Mouse (Mus musculus): ENCODE measurements around the gene Mief2. TPM values are rescaled to one million over a fixed set of nuclear protein-coding genes. Genes with fewer than 3 reads are reported as not detected.

Gene Mief2
- polyA plus RNA-seq, 1 experiment from 2014 or later = 9.9 TPM

DNA sequence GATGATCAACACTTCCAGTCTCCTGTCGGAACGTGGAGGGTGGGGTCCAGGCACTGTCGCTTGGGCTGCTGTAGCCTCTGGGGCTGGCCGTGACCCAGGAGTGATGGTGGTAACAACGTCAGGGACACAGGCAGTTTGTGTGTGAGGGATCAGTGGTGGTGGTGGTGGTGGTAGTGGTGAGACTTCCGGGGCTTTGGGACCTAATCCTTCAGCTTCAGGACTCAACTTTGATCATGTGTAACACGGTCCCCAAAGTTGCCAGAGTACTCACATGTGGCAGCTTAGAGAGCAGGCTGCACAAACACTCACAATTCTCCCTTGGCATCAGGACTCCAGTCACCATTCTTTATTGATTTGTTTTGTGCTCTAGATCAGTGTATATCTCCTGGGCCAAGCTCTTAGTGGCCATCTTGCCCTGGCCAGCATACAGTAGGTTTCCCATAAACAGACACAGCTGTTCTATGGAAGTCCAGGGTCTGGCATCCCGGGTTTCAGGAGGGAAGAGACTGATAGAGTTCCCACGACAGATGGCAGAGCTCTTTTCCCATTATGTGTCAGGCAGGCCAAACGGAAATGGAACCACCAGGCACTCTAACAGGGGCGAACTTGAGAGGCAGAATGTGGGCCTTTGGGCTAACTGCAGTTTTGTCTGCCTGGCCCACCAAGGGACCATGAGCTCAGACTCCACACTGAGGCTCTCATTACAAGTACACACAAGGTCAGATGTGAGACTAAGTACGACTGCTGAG lies 632 bp upstream of the Mief2 start:
- 5% methylated on average over 12 of the region's 12 CpGs for WGBS
- Histone ChIP-seq H3K27ac (peak overlapping the region; percentile 88), H3K9ac (peak overlapping the region; percentile 84; the same call in 1 of the 2 replicates), H3K9me3 (no peaks in the 10 kb centered on the region), H3K36me3 (peaks cover 25% of the 10 kb centered on the region), H3K27me3 (replicated peaks) (no peaks in the 10 kb centered on the region), H3K4me3 (replicated peaks) (peak overlapping the region; percentile 84), H3K4me1 (peaks cover 28% of the 10 kb centered on the region), H3K4me2 (peak overlapping the region; percentile 82)
- ATAC-seq (ENCODE audit: insufficient read depth, low FRiP score, low read depth) = no peak

DNA sequence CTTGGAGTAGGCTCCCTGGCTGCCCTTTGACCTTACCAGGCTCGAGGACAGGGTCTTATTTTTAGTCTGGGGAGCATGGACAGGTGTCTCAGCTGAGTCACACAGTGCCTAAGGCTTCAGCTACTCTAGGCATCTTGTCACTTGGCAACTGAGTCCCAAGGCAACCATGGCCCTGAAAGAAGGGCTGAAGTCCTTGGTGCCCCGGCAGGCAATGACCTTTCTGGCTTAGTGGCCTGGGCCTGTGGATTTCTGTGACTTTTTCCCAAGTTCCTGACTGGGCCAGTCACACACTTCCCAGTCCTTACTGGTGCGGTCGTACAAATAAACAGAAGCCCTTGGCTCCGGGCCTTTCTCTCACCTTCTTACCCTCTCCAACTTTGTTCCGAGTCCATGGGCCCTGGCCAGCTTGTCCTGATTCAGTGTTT lies 1.0 kb downstream of the Mief2 start:
- 61% methylated on average over 6 of the region's 6 CpGs for WGBS
- no peaks in the 10 kb centered on the region for H3K9me3 ChIP-seq
- H3K4me1 ChIP-seq = peaks cover 28% of the 10 kb centered on the region
- no peak overlapping the region for H3K27ac ChIP-seq
- no peak for ATAC-seq (ENCODE audit: insufficient read depth, low FRiP score, low read depth)
- H3K27me3 ChIP-seq (replicated peaks) = no peaks in the 10 kb centered on the region
- H3K4me3 ChIP-seq (replicated peaks) = peak overlapping the region; percentile 84; the same call in 1 of the 2 replicates
- H3K4me2 ChIP-seq = peak overlapping the region; percentile 82
- H3K9ac ChIP-seq = no peak overlapping the region
- H3K36me3 ChIP-seq = peaks cover 19% of the 10 kb centered on the region

DNA sequence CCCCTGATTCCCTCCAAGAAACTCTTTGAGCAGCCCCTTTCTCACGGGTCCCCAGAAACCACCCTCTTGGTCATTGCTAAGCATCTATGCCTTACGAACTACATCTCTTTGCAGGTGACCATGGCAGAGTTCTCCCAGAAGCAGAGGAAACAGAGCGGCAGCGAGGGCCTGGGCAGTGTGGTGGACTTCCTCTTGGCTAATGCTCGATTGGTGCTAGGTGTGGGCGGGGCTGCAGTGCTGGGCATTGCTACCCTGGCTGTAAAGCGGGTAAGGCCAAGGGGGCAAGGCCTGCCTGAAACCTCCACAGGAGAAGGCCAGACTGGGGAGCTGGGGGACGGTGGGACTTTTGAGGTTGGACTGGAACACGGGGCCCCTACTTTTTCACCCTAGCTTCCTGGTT lies 2.0 kb downstream of the Mief2 start:
- no peak overlapping the region for H3K4me2 ChIP-seq
- H3K4me3 ChIP-seq (replicated peaks) = no peak overlapping the region
- no peaks in the 10 kb centered on the region for H3K27me3 ChIP-seq (replicated peaks)
- WGBS = 87% methylated on average over 9 of the region's 9 CpGs
- H3K9me3 ChIP-seq = no peaks in the 10 kb centered on the region
- no peak for ATAC-seq (ENCODE audit: insufficient read depth, low FRiP score, low read depth)
- peaks cover 12% of the 10 kb centered on the region for H3K36me3 ChIP-seq
- H3K4me1 ChIP-seq = peaks cover 28% of the 10 kb centered on the region
- no peak overlapping the region for H3K27ac ChIP-seq
- no peak overlapping the region for H3K9ac ChIP-seq

DNA sequence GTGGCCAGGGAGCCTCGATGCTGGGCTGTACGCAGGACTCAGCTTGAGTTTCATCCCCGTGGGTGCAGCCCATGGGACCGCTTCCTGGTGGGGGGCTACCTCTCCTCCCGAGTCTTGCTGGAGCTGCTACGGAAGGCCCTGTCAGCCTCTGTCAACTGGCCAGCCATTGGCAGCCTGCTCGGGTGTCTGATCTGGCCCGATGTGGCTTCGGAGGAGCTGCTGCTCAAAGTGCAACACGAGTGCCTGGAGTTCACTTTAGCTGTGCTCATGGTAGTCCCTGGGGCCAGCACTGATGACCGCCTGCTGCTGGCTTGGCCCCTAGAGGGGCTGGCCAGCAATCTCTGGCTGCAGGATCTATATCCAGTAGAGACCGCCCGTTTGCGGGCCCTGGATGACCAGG lies 3.1 kb downstream of the Mief2 start:
- Histone ChIP-seq H3K27ac (no peak overlapping the region), H3K9ac (no peak overlapping the region), H3K9me3 (no peaks in the 10 kb centered on the region), H3K4me3 (replicated peaks) (no peak overlapping the region), H3K4me1 (peaks cover 23% of the 10 kb centered on the region), H3K36me3 (peaks cover 12% of the 10 kb centered on the region), H3K27me3 (replicated peaks) (no peaks in the 10 kb centered on the region), H3K4me2 (no peak overlapping the region)
- ATAC-seq (ENCODE audit: insufficient read depth, low FRiP score, low read depth) = no peak
- WGBS = 93% methylated on average over 14 of the region's 14 CpGs

DNA sequence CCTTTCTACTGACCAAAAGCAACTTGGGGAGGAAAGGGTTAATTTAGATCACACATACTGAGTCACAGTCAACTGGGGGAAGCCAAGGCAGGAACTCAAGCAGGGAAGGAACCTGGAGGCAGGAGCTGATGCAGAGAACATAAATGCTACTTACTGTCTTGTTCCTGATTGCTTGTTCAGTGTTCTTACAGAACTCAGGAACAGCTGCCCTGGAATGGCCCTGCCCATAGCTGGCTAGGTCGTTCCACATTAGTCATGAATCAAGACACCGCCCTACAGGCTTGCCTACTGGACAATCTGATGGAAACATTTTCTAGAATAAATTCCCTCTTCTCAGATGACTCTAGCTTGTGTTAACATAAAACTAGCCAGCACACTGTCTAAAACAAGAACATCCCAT lies 6.0 kb downstream of the Mief2 start:
- Histone ChIP-seq H3K9ac (no peak overlapping the region), H3K4me1 (peaks cover 9% of the 10 kb centered on the region; the same call in 1 of the 2 replicates), H3K4me2 (no peak overlapping the region), H3K27me3 (replicated peaks) (no peaks in the 10 kb centered on the region), H3K4me3 (replicated peaks) (no peak overlapping the region), H3K27ac (no peak overlapping the region), H3K9me3 (no peaks in the 10 kb centered on the region), H3K36me3 (peaks cover 12% of the 10 kb centered on the region)
- ATAC-seq (ENCODE audit: insufficient read depth, low FRiP score, low read depth) = no peak
- WGBS = 61% methylated on average over 2 of the region's 2 CpGs

DNA sequence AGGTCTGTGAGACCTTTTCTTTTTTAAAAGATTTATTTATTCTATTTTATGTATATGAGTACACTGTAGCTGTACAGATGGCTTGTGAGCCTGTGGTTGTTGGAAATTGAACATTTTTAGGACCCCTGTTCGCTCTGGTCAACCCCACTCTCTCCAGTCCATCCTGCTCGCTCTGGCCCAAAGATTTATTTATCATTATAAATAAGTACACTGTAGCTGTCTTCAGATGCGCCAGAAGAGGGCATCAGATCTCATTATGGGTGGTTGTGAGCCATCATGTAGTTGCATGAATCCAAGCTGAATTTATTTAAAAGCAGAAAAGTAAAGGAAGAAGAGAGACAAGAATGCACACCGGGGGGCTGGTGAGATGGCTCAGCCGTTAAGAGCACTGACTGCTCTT lies 7.0 kb downstream of the Mief2 start:
- Histone ChIP-seq H3K36me3 (peaks cover 15% of the 10 kb centered on the region), H3K9me3 (no peaks in the 10 kb centered on the region), H3K27ac (no peak overlapping the region), H3K9ac (no peak overlapping the region), H3K4me3 (replicated peaks) (no peak overlapping the region), H3K27me3 (replicated peaks) (no peaks in the 10 kb centered on the region), H3K4me2 (no peak overlapping the region), H3K4me1 (0 out of 2 replicates have a peak, but pooled peaks cover 2% of the 10 kb centered on the region)
- WGBS = 66% methylated on average over 5 of the region's 5 CpGs
- ATAC-seq (ENCODE audit: insufficient read depth, low FRiP score, low read depth) = no peak

DNA sequence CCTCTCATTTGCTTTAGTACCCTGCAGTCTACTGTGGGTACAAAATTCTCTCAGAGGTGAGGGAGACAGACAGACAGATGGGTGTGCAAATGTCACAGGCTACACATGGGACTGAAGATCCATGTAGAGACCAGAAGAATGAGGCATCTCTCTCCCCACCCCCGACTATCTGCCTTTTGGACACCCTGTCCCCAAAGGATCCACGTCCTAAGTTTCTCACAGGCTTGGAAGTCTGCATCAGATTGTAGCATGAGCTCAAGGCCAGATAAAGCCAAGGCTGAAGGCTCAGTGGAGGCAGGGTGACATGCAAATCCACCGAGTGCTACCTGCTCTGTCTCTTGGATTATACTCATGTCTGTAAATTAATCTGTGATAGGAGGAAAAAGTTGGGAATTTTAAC lies 8.3 kb downstream of the Mief2 start:
- ATAC-seq (ENCODE audit: insufficient read depth, low FRiP score, low read depth) = no peak
- no peak overlapping the region for H3K4me2 ChIP-seq
- no peaks in the 10 kb centered on the region for H3K27me3 ChIP-seq (replicated peaks)
- WGBS = 83% methylated on average over 3 of the region's 3 CpGs
- H3K9me3 ChIP-seq = no peaks in the 10 kb centered on the region
- H3K27ac ChIP-seq = no peak overlapping the region
- no peaks in the 10 kb centered on the region for H3K4me1 ChIP-seq
- no peak overlapping the region for H3K4me3 ChIP-seq (replicated peaks)
- no peak overlapping the region for H3K9ac ChIP-seq
- peaks cover 18% of the 10 kb centered on the region for H3K36me3 ChIP-seq

DNA sequence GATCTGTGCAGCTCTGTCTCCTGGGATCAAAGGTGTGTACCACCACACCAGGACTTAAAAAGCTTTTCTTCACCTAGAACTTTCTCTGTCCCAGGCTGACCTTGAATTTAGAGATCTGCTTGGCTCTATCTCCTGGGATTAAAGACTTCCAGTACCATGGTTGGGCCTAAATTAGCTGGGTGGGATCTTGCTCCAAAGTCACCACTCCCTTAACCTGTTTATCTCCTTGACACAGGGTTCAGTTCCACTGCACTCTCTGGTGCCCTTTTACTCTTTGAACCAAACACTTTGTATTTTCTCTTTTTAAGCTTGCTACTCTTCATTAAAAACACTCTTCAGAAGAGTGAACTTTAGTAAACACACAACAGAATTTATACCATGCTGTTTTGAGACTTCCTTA lies 9.3 kb downstream of the Mief2 start:
- Histone ChIP-seq H3K36me3 (peaks cover 16% of the 10 kb centered on the region), H3K27ac (no peak overlapping the region), H3K9ac (no peak overlapping the region), H3K27me3 (replicated peaks) (no peaks in the 10 kb centered on the region), H3K4me3 (replicated peaks) (no peak overlapping the region), H3K4me2 (no peak overlapping the region), H3K9me3 (no peaks in the 10 kb centered on the region), H3K4me1 (no peaks in the 10 kb centered on the region)
- no peak for ATAC-seq (ENCODE audit: insufficient read depth, low FRiP score, low read depth)

DNA sequence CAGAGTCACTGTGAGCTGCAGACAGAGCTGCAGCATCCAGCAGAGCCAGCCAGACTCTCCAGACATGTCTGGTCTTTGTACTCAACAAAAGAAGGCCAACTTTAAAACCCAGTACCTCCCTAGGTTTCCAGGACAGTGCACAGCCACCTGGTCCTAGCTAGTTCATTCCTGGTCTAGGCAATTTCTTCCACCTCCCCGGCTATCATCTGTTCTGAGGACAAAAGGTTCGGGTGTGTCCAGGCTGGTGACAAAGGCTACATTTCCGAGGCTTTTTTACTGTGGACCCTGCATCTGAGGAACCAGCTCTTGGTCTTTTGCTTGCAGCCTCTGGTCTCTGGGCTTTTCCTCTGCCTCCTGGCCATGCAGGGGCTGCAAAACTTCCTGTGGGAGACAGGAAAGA lies 12.1 kb downstream of the Mief2 start:
- Histone ChIP-seq H3K4me3 (replicated peaks) (no peak overlapping the region), H3K27ac (no peak overlapping the region), H3K9me3 (no peaks in the 10 kb centered on the region), H3K27me3 (replicated peaks) (no peaks in the 10 kb centered on the region), H3K9ac (no peak overlapping the region), H3K36me3 (peaks cover 27% of the 10 kb centered on the region), H3K4me1 (no peaks in the 10 kb centered on the region), H3K4me2 (no peak overlapping the region)
- WGBS = 81% methylated on average over 3 of the region's 3 CpGs
- ATAC-seq (ENCODE audit: insufficient read depth, low FRiP score, low read depth) = no peak

DNA sequence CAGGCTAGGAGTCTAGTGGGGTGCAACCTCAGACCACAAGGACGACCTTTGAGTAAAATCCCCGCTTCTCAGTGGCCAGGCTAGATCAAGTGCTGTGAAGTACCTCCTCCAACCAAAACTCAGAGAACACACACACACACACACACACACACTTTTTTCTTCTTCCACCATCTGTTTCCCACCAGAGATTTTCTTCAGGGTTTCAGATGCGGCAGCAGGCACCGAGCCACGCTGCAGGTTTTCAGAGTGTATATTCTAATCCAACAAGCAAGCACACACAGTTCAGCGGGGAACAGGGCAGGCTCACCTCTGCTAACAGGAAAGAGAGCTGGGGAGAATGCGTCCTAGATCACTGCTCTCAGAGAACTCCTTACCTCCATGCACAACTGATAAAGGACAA lies 27.4 kb downstream of the Mief2 start:
- H3K4me1 ChIP-seq = no peaks in the 10 kb centered on the region
- no peak overlapping the region for H3K4me3 ChIP-seq (replicated peaks)
- ATAC-seq (ENCODE audit: insufficient read depth, low FRiP score, low read depth) = no peak
- H3K27ac ChIP-seq = no peak overlapping the region
- peaks cover 30% of the 10 kb centered on the region; the same call in 1 of the 2 replicates for H3K36me3 ChIP-seq
- H3K27me3 ChIP-seq (replicated peaks) = no peaks in the 10 kb centered on the region
- no peak overlapping the region for H3K9ac ChIP-seq
- no peaks in the 10 kb centered on the region for H3K9me3 ChIP-seq
- WGBS = 86% methylated on average over 7 of the region's 7 CpGs
- H3K4me2 ChIP-seq = no peak overlapping the region

DNA sequence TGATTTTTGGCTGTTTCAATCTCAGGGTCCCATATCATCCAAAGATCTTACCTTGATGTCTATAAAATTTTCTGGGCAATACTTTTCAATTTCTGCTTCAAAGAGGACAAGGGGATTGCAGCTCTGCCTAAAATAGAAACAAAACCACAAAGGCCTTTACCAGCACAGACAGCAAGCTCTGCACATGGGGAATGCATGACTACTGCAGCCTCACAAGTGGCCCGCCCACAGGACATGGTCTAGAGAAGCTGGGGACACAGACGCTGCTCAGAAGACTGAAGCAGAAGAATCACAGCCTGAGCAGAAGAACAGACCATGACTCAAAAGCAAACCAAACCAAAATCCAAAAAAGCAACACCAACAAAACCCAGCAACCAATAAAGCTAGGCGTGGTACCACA lies 33.5 kb downstream of the Mief2 start:
- Histone ChIP-seq H3K27me3 (replicated peaks) (no peaks in the 10 kb centered on the region), H3K9ac (no peak overlapping the region), H3K36me3 (peaks cover 20% of the 10 kb centered on the region), H3K4me3 (replicated peaks) (no peak overlapping the region), H3K27ac (no peak overlapping the region), H3K4me2 (no peak overlapping the region), H3K4me1 (no peaks in the 10 kb centered on the region), H3K9me3 (no peaks in the 10 kb centered on the region)
- ATAC-seq (ENCODE audit: insufficient read depth, low FRiP score, low read depth) = no peak
- 88% methylated on average over 3 of the region's 3 CpGs for WGBS

DNA sequence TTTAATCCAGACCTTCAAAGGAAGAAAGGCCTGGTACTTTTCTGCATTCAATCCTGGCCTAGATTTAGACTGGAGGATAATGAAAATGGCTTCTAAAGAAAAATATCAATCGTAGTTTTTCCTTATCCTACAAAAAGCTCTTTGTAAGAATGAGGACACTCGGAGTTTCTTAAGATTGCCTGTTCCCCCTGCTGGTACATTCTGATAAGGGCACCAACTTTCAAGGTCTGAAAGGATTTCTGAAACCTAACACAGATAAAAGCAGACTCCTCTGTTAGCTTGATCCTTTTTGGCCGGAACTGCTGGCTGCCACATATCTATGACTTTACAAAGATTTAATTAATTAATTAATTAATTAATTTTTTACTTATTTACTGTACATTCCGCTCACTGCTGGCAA lies 38.8 kb downstream of the Mief2 start:
- Histone ChIP-seq H3K27ac (no peak overlapping the region), H3K9ac (no peak overlapping the region), H3K4me2 (no peak overlapping the region), H3K9me3 (no peaks in the 10 kb centered on the region), H3K4me1 (no peaks in the 10 kb centered on the region), H3K27me3 (replicated peaks) (no peaks in the 10 kb centered on the region), H3K36me3 (peaks cover under 1% of the 10 kb centered on the region; the same call in 1 of the 2 replicates), H3K4me3 (replicated peaks) (no peak overlapping the region)
- WGBS = 82% methylated on average over 4 of the region's 4 CpGs
- no peak for ATAC-seq (ENCODE audit: insufficient read depth, low FRiP score, low read depth)

DNA sequence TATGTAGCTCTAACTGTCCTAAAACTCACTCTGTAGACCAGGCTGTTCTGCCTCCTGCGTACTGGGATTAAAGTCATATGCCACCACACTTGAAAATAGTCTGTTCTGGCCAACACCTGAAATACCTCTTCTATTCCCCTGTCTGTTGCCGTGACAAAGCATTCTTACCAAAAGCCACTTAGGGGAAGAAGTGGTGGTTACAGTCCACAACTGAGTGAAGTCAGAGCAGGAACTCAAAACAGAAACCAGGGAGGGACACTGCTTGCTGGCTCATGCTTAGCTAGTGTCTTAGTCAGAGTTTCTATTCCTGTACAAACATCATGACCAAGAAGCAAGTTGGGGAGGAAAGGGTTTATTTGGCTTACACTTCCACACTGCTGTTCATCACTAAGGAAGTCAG lies 41.1 kb downstream of the Mief2 start:
- ATAC-seq (ENCODE audit: insufficient read depth, low FRiP score, low read depth) = no peak
- no peaks in the 10 kb centered on the region for H3K27me3 ChIP-seq (replicated peaks)
- H3K36me3 ChIP-seq = no peaks in the 10 kb centered on the region
- no peak overlapping the region for H3K4me3 ChIP-seq (replicated peaks)
- WGBS = 82% methylated on average over 2 of the region's 2 CpGs
- no peak overlapping the region for H3K4me2 ChIP-seq
- H3K9me3 ChIP-seq = no peaks in the 10 kb centered on the region
- H3K9ac ChIP-seq = no peak overlapping the region
- H3K27ac ChIP-seq = no peak overlapping the region
- H3K4me1 ChIP-seq = no peaks in the 10 kb centered on the region
